Mouse (Mus musculus) ovary, postnatal 36 days (tissue): ENCODE data around the gene Samd4.

ENCODE experiments used
- DNase-seq: peaks from one replicate; pipeline ENCODE4 v3.0.0; 2022; ENCODE audit warnings: low spot score, mixed read lengths

Samd4 gene

GRCm38 (mm10) chr14:46955574-46956043 lies 73.0 kb downstream of the Samd4 start:
- DNase-seq = no peak

- no peak for DNase-seq
These were observed 73.5 kb downstream of the Samd4 start for GRCm38 (mm10) chr14:46956121-46956520.

GRCm38 (mm10) chr14:46959166-46959721 lies 76.6 kb downstream of the Samd4 start:
- DNase-seq = no peak

- no peak for DNase-seq
These were observed 77.2 kb downstream of the Samd4 start for GRCm38 (mm10) chr14:46959831-46960230.

GRCm38 (mm10) chr14:46962832-46963231 lies 80.2 kb downstream of the Samd4 start:
- DNase-seq = no peak

GRCm38 (mm10) chr14:46964074-46964872 lies 81.6 kb downstream of the Samd4 start:
- DNase-seq = no peak

GRCm38 (mm10) chr14:46966206-46966605 lies 83.6 kb downstream of the Samd4 start:
- DNase-seq = no peak

GRCm38 (mm10) chr14:46968046-46968445 lies 85.4 kb downstream of the Samd4 start:
- no peak for DNase-seq

GRCm38 (mm10) chr14:46970673-46971072 lies 88.0 kb downstream of the Samd4 start:
- DNase-seq = no peak

- no peak for DNase-seq
These were observed 89.1 kb downstream of the Samd4 start for GRCm38 (mm10) chr14:46971802-46972201.

GRCm38 (mm10) chr14:46974874-46975273 lies 92.2 kb downstream of the Samd4 start:
- DNase-seq = no peak

GRCm38 (mm10) chr14:46975969-46976368 lies 93.3 kb downstream of the Samd4 start:
- no peak for DNase-seq

GRCm38 (mm10) chr14:46976712-46977111 lies 94.1 kb downstream of the Samd4 start:
- DNase-seq = no peak

- no peak for DNase-seq
These were observed 95.0 kb downstream of the Samd4 start for GRCm38 (mm10) chr14:46977660-46978059.

- DNase-seq = no peak
These were observed 96.5 kb downstream of the Samd4 start for GRCm38 (mm10) chr14:46979172-46979571.

GRCm38 (mm10) chr14:46980736-46981438 lies 98.2 kb downstream of the Samd4 start:
- DNase-seq = no peak

- no peak for DNase-seq
These were observed 99.5 kb downstream of the Samd4 start for GRCm38 (mm10) chr14:46982106-46982505.

GRCm38 (mm10) chr14:46984542-46985125 lies 102.0 kb downstream of the Samd4 start:
- DNase-seq = no peak

- DNase-seq = no peak
These were observed 107.0 kb downstream of the Samd4 start for GRCm38 (mm10) chr14:46989694-46990093.

GRCm38 (mm10) chr14:46990450-46990849 lies 107.8 kb downstream of the Samd4 start:
- DNase-seq = no peak

- DNase-seq = no peak
These were observed 112.0 kb downstream of the Samd4 start for GRCm38 (mm10) chr14:46994704-46995103.

- DNase-seq = no peak
These were observed 116.8 kb downstream of the Samd4 start for GRCm38 (mm10) chr14:46999321-47000025.
